Mouse (Mus musculus) testis, postnatal 14 days (tissue): Measurements from ENCODE around the gene Atg14.

Experiments
- DNase-seq: peaks from one replicate; pipeline ENCODE4 v3.0.0; 2021; ENCODE audit warnings: low spot score

The Atg14 gene

DNA sequence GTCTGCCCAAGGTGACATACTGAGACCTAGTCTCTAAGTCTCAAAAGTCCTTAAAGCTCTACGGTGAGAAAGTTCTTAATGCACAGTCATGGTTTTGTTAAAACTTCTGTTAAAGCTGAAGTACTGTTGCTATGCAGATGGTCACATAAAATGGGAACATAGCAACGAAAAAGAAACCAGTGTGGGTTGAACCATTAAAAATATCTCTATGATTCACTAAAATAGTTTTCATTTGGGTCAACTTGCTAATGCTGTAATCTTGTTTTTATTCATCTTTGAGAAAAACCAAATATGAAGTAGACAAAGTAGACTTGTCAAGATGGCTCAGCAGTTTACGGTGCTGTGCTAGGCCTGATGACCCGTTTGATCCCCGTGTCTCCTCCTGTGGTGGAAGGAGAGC lies 63.8 kb downstream of the Atg14 start:
- no peak for DNase-seq

DNA sequence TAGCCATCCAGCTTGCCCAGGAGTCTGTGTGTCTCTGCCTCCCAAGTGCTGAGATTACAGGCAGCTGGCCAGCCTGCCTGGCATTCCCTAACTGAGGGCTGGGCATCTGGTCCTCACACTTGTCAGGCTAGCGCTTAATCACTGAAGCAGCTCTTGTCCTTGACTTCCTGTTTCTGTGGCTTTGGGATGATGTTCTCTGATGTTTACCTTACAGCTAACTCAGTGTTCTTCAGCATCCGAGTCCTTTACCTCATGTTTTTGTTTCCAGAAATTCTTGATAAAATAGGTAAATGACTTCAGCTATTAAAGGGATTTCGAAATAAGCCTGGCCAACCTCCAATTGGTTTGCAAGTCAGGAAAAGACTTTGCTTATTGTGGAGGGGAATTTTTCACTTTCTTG lies 66.4 kb downstream of the Atg14 start:
- DNase-seq: no peak

GRCm38 (mm10) chr14:47498632-47499031 lies 71.8 kb downstream of the Atg14 start:
- no peak for DNase-seq

DNA sequence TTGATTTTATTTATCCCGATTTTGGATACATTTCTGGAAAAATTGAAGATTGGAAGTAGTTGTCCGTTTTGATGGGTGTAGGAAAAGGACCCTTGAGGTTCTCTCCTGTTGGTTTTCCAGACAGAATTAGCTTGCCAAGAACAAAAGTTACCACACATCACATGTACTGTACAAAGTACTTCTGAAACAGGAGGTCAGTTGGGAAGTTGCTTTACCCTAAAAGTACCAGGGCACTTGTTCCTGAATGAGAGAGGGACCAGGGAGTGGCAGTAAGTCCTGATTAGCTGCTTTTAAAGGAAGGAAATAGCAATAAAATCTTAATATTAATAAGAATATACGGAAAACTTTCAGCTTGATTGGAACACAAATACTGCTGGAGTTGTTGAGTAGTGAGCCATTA lies 73.3 kb downstream of the Atg14 start:
- DNase-seq: no peak

DNA sequence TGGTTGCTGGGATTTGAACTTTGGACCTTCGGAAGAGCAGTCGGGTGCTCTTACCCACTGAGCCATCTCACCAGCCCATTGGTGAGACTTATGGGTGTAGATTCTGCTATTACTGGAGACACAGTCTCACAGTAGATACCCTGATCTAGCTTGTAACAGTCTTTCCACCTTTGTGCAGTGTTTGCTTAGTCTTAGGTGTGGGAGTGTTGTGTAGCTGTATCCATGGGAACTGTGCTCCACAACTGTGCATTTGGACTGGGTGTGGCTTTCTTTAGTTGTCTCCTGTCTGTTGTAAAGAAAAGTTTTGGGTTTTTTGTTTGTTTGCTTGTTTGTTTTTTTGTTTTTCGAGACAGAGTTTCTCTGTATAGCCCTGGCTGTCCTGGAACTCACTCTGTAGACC lies 74.5 kb downstream of the Atg14 start:
- DNase-seq: no peak

- no peak for DNase-seq
Measured at GRCm38 (mm10) chr14:47493592-47494361, 76.7 kb downstream of the Atg14 start.
